Mouse (Mus musculus) heart, postnatal 14 days (tissue): ENCODE results near the gene Matn1. TPM values are rescaled to one million over a fixed set of nuclear protein-coding genes. Genes with fewer than 3 reads are reported as not detected.
A peak's percentile ranks its signal among the peaks of the same experiment; 100 is the strongest.

Experiments
- DNase-seq, 2 experiments: peaks; one replicate each; pipeline ENCODE4 v3.0.0; 2021 to 2022
- intact Hi-C: fragments of 180-260 bp; cut with DNase I; formaldehyde crosslinking; loops from one replicate; pipeline ENCODE4 v1.15.1; 2025
- total RNA-seq, 2 experiments: library from RNA; stranded (reverse); gene quantifications; 2 replicates each; pipeline ENCODE4 v1.2.3; 2021

Matn1 gene
- total RNA-seq, 2 experiments from 2014 or later, result not detected

GRCm38 (mm10) chr4:130973332-130974263 lies 29.4 kb downstream of the Matn1 start:
- intact Hi-C loops, result no loop called here
- no peak for DNase-seq

GRCm38 (mm10) chr4:130978981-130979380 lies 34.8 kb downstream of the Matn1 start:
- DNase-seq, result peak; percentile 50 to 69
- intact Hi-C loops, result no loop called here

GRCm38 (mm10) chr4:130984416-130985182 lies 40.4 kb downstream of the Matn1 start:
- DNase-seq, result no peak
- intact Hi-C loops, result no loop called here

- intact Hi-C loops, result no loop called here
- no peak for DNase-seq
These were observed 42.9 kb downstream of the Matn1 start for GRCm38 (mm10) chr4:130987046-130987445.

GRCm38 (mm10) chr4:130988219-130988839 lies 44.1 kb downstream of the Matn1 start:
- intact Hi-C loops, result no loop called here
- no peak for DNase-seq

- no peak for DNase-seq
- intact Hi-C loops, result no loop called here
These were observed 45.0 kb downstream of the Matn1 start for GRCm38 (mm10) chr4:130989146-130989545.

GRCm38 (mm10) chr4:130990966-130991365 lies 46.8 kb downstream of the Matn1 start:
- DNase-seq, result no peak
- intact Hi-C loops, result no loop called here

GRCm38 (mm10) chr4:130994556-130994955 lies 50.4 kb downstream of the Matn1 start:
- intact Hi-C loops, result no loop called here
- DNase-seq, result no peak

GRCm38 (mm10) chr4:130999744-131000527 lies 55.8 kb downstream of the Matn1 start:
- DNase-seq, result no peak
- intact Hi-C loops, result no loop called here

- intact Hi-C loops, result no loop called here
- no peak for DNase-seq
These were observed 56.5 kb downstream of the Matn1 start for GRCm38 (mm10) chr4:131000614-131001178.

Other genes starting within 250 kb of the Matn1 start
- 10 to 100 TPM; 43.0 to 50.6 TPM for gene Sdc3, start 151.8 kb upstream of the Matn1 start, total RNA-seq
- gene Laptm5, start 31.3 kb upstream of the Matn1 start, total RNA-seq, result 10 to 100 TPM; 17.8 to 35.3 TPM